Mouse (Mus musculus): ENCODE data around the gene H2-M9. TPM values are rescaled to one million over a fixed set of nuclear protein-coding genes. Genes with fewer than 3 reads are reported as not detected.

The H2-M9 gene
- not detected in 2 replicates for polyA plus RNA-seq (2014; fragmentation: Nextera tagmentation; extraction: Ambion mirVana)

DNA sequence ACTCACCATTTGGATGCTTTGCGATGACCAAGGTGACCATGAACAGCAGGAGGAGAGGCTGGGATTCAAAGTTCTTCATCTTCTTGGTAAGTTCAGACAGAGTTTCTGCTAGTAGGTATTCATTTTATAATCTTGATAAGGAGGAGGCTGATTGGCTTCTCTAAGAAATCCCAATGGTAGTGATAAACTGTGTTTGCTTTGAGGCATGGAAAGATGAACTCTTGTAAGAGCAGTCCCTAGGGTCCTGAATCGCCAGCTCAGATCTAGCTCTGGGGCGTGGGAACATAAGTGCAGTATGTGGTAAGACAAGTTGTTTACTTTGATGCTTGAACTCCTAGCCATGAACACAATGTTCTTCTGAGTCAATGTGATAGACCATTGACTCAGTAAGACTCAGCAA lies at the start of gene H2-M9:
TSS of gene H2-M9 (minus strand) at position 101 of the 400 bp plus-strand sequence.
- Histone ChIP-seq H3K9ac (ENCODE audit: low read length) (no peak within 1 kb of the TSS), H3K4me1 (ENCODE audit: control insufficient read depth, insufficient read depth, low read length) (no peaks in the 10 kb centered on the region), H3K36me3 (ENCODE audit: control insufficient read depth, insufficient read depth, low read length) (no peaks in the 10 kb centered on the region), H3K4me3 (ENCODE audit: low read depth, low read length) (no peak within 1 kb of the TSS), H3K27me3 (ENCODE audit: control insufficient read depth, insufficient read depth, low read length) (no peaks in the 10 kb centered on the region), H3K9me3 (ENCODE audit: control insufficient read depth, low read length) (no peaks in the 10 kb centered on the region), H3K4me2 (ENCODE audit: low read depth) (no peak within 1 kb of the TSS), H3K27ac (ENCODE audit: low read depth, low read length) (no peak within 1 kb of the TSS)
- WGBS: 84% methylated on average over 3 of the region's 3 CpGs
- ATAC-seq (ENCODE audit: insufficient read depth, low FRiP score, low TSS enrichment) (no peak), DNase-seq (ENCODE audit: low spot score) (no peak)

DNA sequence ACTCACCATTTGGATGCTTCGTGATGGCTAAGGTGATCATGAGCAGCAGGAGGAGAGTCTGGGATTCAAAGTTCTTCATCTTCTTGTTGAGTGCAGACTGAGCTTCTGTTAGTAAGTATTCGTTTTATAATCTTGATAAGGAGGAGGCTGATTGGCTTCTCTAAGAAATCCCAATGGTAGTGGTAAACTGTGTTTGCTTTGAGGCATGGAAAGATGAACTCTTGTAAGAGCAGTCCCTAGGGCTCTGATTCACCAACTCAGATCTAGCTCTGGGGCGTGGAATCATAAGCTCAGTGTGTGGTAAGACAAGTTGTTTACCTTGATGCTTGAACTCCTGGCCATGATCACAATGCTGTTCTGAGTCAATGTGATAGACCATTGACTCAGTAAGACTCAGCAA lies 29.7 kb upstream of the H2-M9 start, which contains the start of gene H2-M1:
TSS of gene H2-M1 (minus strand) at position 101 of the 400 bp plus-strand sequence.
- Histone ChIP-seq H3K27ac (ENCODE audit: low read depth, low read length) (no peak within 1 kb of the TSS), H3K9ac (ENCODE audit: low read length) (no peak within 1 kb of the TSS), H3K4me3 (ENCODE audit: low read depth, low read length) (no peak within 1 kb of the TSS), H3K36me3 (ENCODE audit: control insufficient read depth, insufficient read depth, low read length) (no peaks in the 10 kb centered on the region), H3K27me3 (ENCODE audit: control insufficient read depth, insufficient read depth, low read length) (no peaks in the 10 kb centered on the region), H3K9me3 (ENCODE audit: control insufficient read depth, low read length) (no peaks in the 10 kb centered on the region), H3K4me2 (ENCODE audit: low read depth) (no peak within 1 kb of the TSS), H3K4me1 (ENCODE audit: control insufficient read depth, insufficient read depth, low read length) (no peaks in the 10 kb centered on the region)
- ATAC-seq (ENCODE audit: insufficient read depth, low FRiP score, low TSS enrichment): no peak
- DNase-seq (ENCODE audit: low spot score): no peak
- WGBS: 85% methylated on average over 3 of the region's 3 CpGs

Other genes with a start within 250 kb of the H2-M9 start
- gene H2-M10.4, start 180.3 kb downstream of the H2-M9 start, polyA plus RNA-seq (2014; fragmentation: Nextera tagmentation; extraction: Ambion mirVana): not detected in 2 replicates
- not detected in 2 replicates for gene H2-M11, start 95.6 kb downstream of the H2-M9 start, polyA plus RNA-seq (2014; fragmentation: Nextera tagmentation; extraction: Ambion mirVana)
- not detected in 2 replicates for gene H2-M1, start 29.6 kb upstream of the H2-M9 start, polyA plus RNA-seq (2014; fragmentation: Nextera tagmentation; extraction: Ambion mirVana)
- not detected in 2 replicates for gene H2-M10.5, start 130.2 kb upstream of the H2-M9 start, polyA plus RNA-seq (2014; fragmentation: Nextera tagmentation; extraction: Ambion mirVana)
- not detected in 2 replicates for gene H2-M10.6, start 169.5 kb upstream of the H2-M9 start, polyA plus RNA-seq (2014; fragmentation: Nextera tagmentation; extraction: Ambion mirVana)
- gene Trim26, start 194.5 kb upstream of the H2-M9 start, polyA plus RNA-seq (2014; fragmentation: Nextera tagmentation; extraction: Ambion mirVana): 33.7 and 37.5 TPM in 2 replicates
- gene Trim15, start 224.5 kb upstream of the H2-M9 start, polyA plus RNA-seq (2014; fragmentation: Nextera tagmentation; extraction: Ambion mirVana): 0.42 and 0.66 TPM in 2 replicates
- 5.7 and 7.5 TPM in 2 replicates for gene Trim10, start 226.9 kb upstream of the H2-M9 start, polyA plus RNA-seq (2014; fragmentation: Nextera tagmentation; extraction: Ambion mirVana)
- not detected in 2 replicates for gene Trim40, start 247.5 kb upstream of the H2-M9 start, polyA plus RNA-seq (2014; fragmentation: Nextera tagmentation; extraction: Ambion mirVana)